20 mouse cellular contexts compared by ENCODE assay signal in genomic region chr8:47528094-47528493, GRCm38 (mm10).
"Had no signal": no experiment of that assay in that cellular context is flagged by ENCODE, and none has a peak within 500 bp of the region (broad histone marks: within the 10 kb centered on the region; RNA-seq: fewer than 3 reads in every experiment).

No protein-coding gene starts in this region.

- H3K9me3 ChIP-seq: megakaryocyte, embryonic 14.5 days; midbrain, embryonic 10.5 days; midbrain, embryonic 12.5 days; neural tube, embryonic 13.5 days; neural tube, embryonic 15.5 days had no signal

- DNase-seq: lung, adult 18-20 months; lung, embryonic 14.5 days; lung, postnatal 10 days; lung, postnatal 4 days; midbrain, embryonic 14.5 days; retina, postnatal 1 day; right cerebral cortex, adult 18-20 months; right cerebral cortex, postnatal 25 days; right cerebral cortex, postnatal 4 days; spleen, adult 18-20 months; thymus, adult 18-20 months; thymus, postnatal 14 days; thymus, postnatal 36 days had no signal

- H3K9ac ChIP-seq: lung, embryonic 14.5 days; midbrain, embryonic 12.5 days; neural tube, embryonic 13.5 days; neural tube, embryonic 15.5 days had no signal

- H3K27me3 ChIP-seq: megakaryocyte, embryonic 14.5 days; midbrain, embryonic 12.5 days; neural tube, embryonic 13.5 days; neural tube, embryonic 15.5 days had no signal

- H3K4me3 ChIP-seq: megakaryocyte, embryonic 14.5 days; midbrain, embryonic 10.5 days; midbrain, embryonic 12.5 days; myocyte; neural tube, embryonic 13.5 days; neural tube, embryonic 15.5 days had no signal

- H3K27ac ChIP-seq: midbrain, embryonic 10.5 days; midbrain, embryonic 12.5 days; neural tube, embryonic 13.5 days; neural tube, embryonic 15.5 days had no signal

- ATAC-seq: midbrain, embryonic 16.5 days had no signal

- H3K4me2 ChIP-seq: lung, embryonic 14.5 days; midbrain, embryonic 12.5 days; neural tube, embryonic 13.5 days; neural tube, embryonic 15.5 days had no signal
